Mouse (Mus musculus) thymus, adult 2 months (tissue): ENCODE measurements around the gene Stard8.

Source experiments
- CTCF ChIP-seq: fragments of 200-500 bp; IDR thresholded peaks from 2 replicates; pipeline ENCODE4 v1.5.1; 2012; ENCODE audit warnings: mild to moderate bottlenecking, control low read depth, low read length, moderate library complexity, borderline replicate concordance; ENCODE audit not compliant: control insufficient read depth, poor library complexity, insufficient read depth; ENCODE audit errors: extremely low read depth
- POLR2A ChIP-seq: fragments of 200-500 bp; IDR thresholded peaks from 2 replicates; pipeline ENCODE4 v1.6.1; 2012; ENCODE audit warnings: mild to moderate bottlenecking, low read length, control low read depth, moderate library complexity; ENCODE audit not compliant: control insufficient read depth, poor library complexity, insufficient read depth; ENCODE audit errors: extremely low read depth

DNA sequence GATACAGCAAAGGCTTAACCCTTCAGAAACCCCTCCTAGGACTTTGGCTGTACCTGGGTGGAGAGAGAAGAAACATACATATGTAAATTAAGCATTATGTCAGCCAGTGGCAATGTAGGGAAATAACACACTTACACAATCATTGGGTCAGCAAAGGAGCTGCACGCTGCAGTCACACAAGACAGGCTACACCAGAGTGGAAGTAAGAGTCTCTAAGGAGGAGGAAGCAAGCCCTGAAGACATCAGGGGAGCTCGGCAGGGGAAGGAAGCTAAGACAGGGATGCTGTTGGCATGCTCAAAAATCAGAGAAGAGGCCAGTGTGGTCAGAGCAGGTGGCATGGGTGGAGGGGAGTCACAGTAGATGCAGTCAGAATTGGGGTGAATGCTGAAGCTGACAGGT is 89.7 kb downstream of the Stard8 start:
- TF ChIP-seq POLR2A (no peak), CTCF (no peak)
